Mouse (Mus musculus) neural tube, embryonic 12.5 days (tissue): ENCODE data around the gene Lamtor2. TPM values are rescaled to one million over a fixed set of nuclear protein-coding genes. Genes with fewer than 3 reads are reported as not detected.

Experiments
- ATAC-seq: fragments of 200-750 bp; cut with Nextera tagmentation; 2 replicates; pipeline ENCODE4 v1.8.0; 2017; ENCODE audit warnings: low read depth, mild to moderate bottlenecking, moderate TSS enrichment, moderate library complexity; ENCODE audit not compliant: low FRiP score
- H3K27ac ChIP-seq: fragments of 300-500 bp; sonication (generic); 2 replicates; pipeline ENCODE4 v1.5.1; 2016
- H3K27me3 ChIP-seq: fragments of 300-500 bp; sonication (generic); replicated peaks from 2 replicates; pipeline ENCODE4 v1.6.1; 2016; ENCODE audit warnings: mild to moderate bottlenecking
- H3K36me3 ChIP-seq: fragments of 300-500 bp; sonication (generic); 2 replicates; pipeline ENCODE4 v1.6.1; 2016; ENCODE audit warnings: mild to moderate bottlenecking
- H3K4me1 ChIP-seq: fragments of 300-500 bp; sonication (generic); 2 replicates; pipeline ENCODE4 v1.6.1; 2016
- H3K4me2 ChIP-seq: fragments of 300-500 bp; sonication (generic); replicated peaks from 2 replicates; pipeline ENCODE4 v1.6.1; 2016; ENCODE audit warnings: mild to moderate bottlenecking
- H3K4me3 ChIP-seq: fragments of 300-500 bp; sonication (generic); 2 replicates; pipeline ENCODE4 v1.5.1; 2016
- H3K9ac ChIP-seq: fragments of 300-500 bp; sonication (generic); 2 replicates; pipeline ENCODE4 v1.6.1; 2016; ENCODE audit warnings: mild to moderate bottlenecking
- H3K9me3 ChIP-seq: fragments of 300-500 bp; sonication (generic); 2 replicates; pipeline ENCODE4 v1.6.1; 2016; ENCODE audit warnings: mild to moderate bottlenecking
- WGBS: fragments of 180-500 bp; shearing (Covaris S2); methylation state at CpG from one replicate; pipeline ENCODE4 v1.1.7; 2016; 5-methylcytosine and 5-hydroxymethylcytosine counted together
- polyA plus RNA-seq: library from polyadenylated mRNA; unstranded; fragments of >200 nt; fragmentation: Nextera tagmentation; extraction: Ambion mirVana; gene quantifications from 2 replicates; pipeline ENCODE4 v1.2.1, GENCODE M21; 2016

Lamtor2 gene
- polyA plus RNA-seq, 1 experiment from 2014 or later = 145 TPM

GRCm38 (mm10) chr3:88566116-88566515 lies 13.2 kb upstream of the Lamtor2 start:
- Histone ChIP-seq H3K36me3 (peaks cover 91% of the 10 kb centered on the region), H3K27me3 (no peaks in the 10 kb centered on the region), H3K9ac (no peak overlapping the region), H3K4me2 (no peak overlapping the region), H3K4me1 (no peaks in the 10 kb centered on the region), H3K27ac (no peak overlapping the region), H3K9me3 (no peaks in the 10 kb centered on the region), H3K4me3 (no peak overlapping the region)
- ATAC-seq = no peak
- WGBS = 95% methylated on average over 3 of the region's 3 CpGs

- H3K27ac ChIP-seq = no peak overlapping the region
- ATAC-seq = no peak
Measured at GRCm38 (mm10) chr3:88563966-88564365, 11.1 kb upstream of the Lamtor2 start.

GRCm38 (mm10) chr3:88563442-88563841 lies 10.6 kb upstream of the Lamtor2 start:
- Histone ChIP-seq H3K27me3 (no peaks in the 10 kb centered on the region), H3K27ac (no peak overlapping the region), H3K4me2 (no peak overlapping the region), H3K4me3 (no peak overlapping the region), H3K9me3 (no peaks in the 10 kb centered on the region), H3K9ac (no peak overlapping the region), H3K4me1 (no peaks in the 10 kb centered on the region), H3K36me3 (peaks cover 95% of the 10 kb centered on the region)
- no peak for ATAC-seq
- 63% methylated on average over 4 of the region's 4 CpGs for WGBS

More at GRCm38 (mm10) chr3:88563966-88564365, 11.1 kb upstream of the Lamtor2 start:
- peaks cover 95% of the 10 kb centered on the region for H3K36me3 ChIP-seq
- H3K4me2 ChIP-seq = no peak overlapping the region
- H3K9ac ChIP-seq = no peak overlapping the region
- H3K4me1 ChIP-seq = no peaks in the 10 kb centered on the region
- WGBS = 92% methylated on average over 7 of the region's 7 CpGs
- H3K27me3 ChIP-seq = no peaks in the 10 kb centered on the region
- no peaks in the 10 kb centered on the region for H3K9me3 ChIP-seq
- H3K4me3 ChIP-seq = no peak overlapping the region

GRCm38 (mm10) chr3:88561989-88562388 lies 9.1 kb upstream of the Lamtor2 start:
- Histone ChIP-seq H3K4me1 (no peaks in the 10 kb centered on the region), H3K27me3 (no peaks in the 10 kb centered on the region), H3K4me3 (no peak overlapping the region), H3K27ac (no peak overlapping the region), H3K9ac (no peak overlapping the region), H3K36me3 (peaks cover 92% of the 10 kb centered on the region), H3K9me3 (no peaks in the 10 kb centered on the region), H3K4me2 (no peak overlapping the region)
- WGBS = 69% methylated on average over 4 of the region's 4 CpGs
- peak; percentile 29; the same call in 1 of the 2 replicates for ATAC-seq

- Histone ChIP-seq H3K36me3 (peaks cover 83% of the 10 kb centered on the region), H3K27ac (no peak overlapping the region), H3K4me3 (no peak overlapping the region), H3K9ac (no peak overlapping the region), H3K9me3 (no peaks in the 10 kb centered on the region), H3K4me2 (no peak overlapping the region), H3K4me1 (peaks cover 12% of the 10 kb centered on the region), H3K27me3 (no peaks in the 10 kb centered on the region)
- ATAC-seq = no peak
- 91% methylated on average over 9 of the region's 9 CpGs for WGBS
Measured at GRCm38 (mm10) chr3:88559596-88559995, 6.7 kb upstream of the Lamtor2 start.

GRCm38 (mm10) chr3:88556616-88557015 lies 3.7 kb upstream of the Lamtor2 start:
- Histone ChIP-seq H3K4me3 (no peak overlapping the region), H3K27me3 (no peaks in the 10 kb centered on the region), H3K9me3 (no peaks in the 10 kb centered on the region), H3K4me2 (no peak overlapping the region), H3K27ac (no peak overlapping the region), H3K9ac (no peak overlapping the region), H3K4me1 (peaks cover 22% of the 10 kb centered on the region), H3K36me3 (peaks cover 58% of the 10 kb centered on the region)
- 95% methylated on average over 8 of the region's 8 CpGs for WGBS
- no peak for ATAC-seq

GRCm38 (mm10) chr3:88555731-88556130 lies 2.9 kb upstream of the Lamtor2 start:
- Histone ChIP-seq H3K9ac (no peak overlapping the region), H3K4me3 (no peak overlapping the region), H3K36me3 (peaks cover 49% of the 10 kb centered on the region), H3K4me1 (peaks cover 22% of the 10 kb centered on the region), H3K9me3 (no peaks in the 10 kb centered on the region), H3K4me2 (no peak overlapping the region), H3K27me3 (no peaks in the 10 kb centered on the region), H3K27ac (no peak overlapping the region)
- no peak for ATAC-seq
- 97% methylated on average over 6 of the region's 6 CpGs for WGBS

- H3K4me2 ChIP-seq = peak overlapping the region; percentile 85
- H3K27me3 ChIP-seq = no peaks in the 10 kb centered on the region
- H3K27ac ChIP-seq = no peak overlapping the region
- no peak for ATAC-seq
- peaks cover 43% of the 10 kb centered on the region for H3K36me3 ChIP-seq
- H3K4me1 ChIP-seq = peaks cover 22% of the 10 kb centered on the region
- H3K9ac ChIP-seq = peak overlapping the region; percentile 40
- no peak overlapping the region for H3K4me3 ChIP-seq
- 87% methylated on average over 5 of the region's 5 CpGs for WGBS
- no peaks in the 10 kb centered on the region for H3K9me3 ChIP-seq
Measured at GRCm38 (mm10) chr3:88555069-88555605, 2.3 kb upstream of the Lamtor2 start.

- Histone ChIP-seq H3K27ac (peak overlapping the region; percentile 82), H3K4me1 (peaks cover 22% of the 10 kb centered on the region), H3K9ac (peak overlapping the region; percentile 90), H3K36me3 (peaks cover 32% of the 10 kb centered on the region), H3K27me3 (no peaks in the 10 kb centered on the region), H3K9me3 (no peaks in the 10 kb centered on the region), H3K4me2 (peak overlapping the region; percentile 85), H3K4me3 (peak overlapping the region; percentile 89)
- WGBS = under 1% methylated on average over 41 of the region's 41 CpGs
- peak; percentile 23 for ATAC-seq
Measured at GRCm38 (mm10) chr3:88553880-88554586, 1.2 kb upstream of the Lamtor2 start.

GRCm38 (mm10) chr3:88553525-88553879 lies 628 bp upstream of the Lamtor2 start, which contains the start of gene Ubqln4:
TSS of gene Ubqln4 (plus strand) at chr3:88553758.
- peak; percentile 92 for ATAC-seq
- H3K9me3 ChIP-seq = no peaks in the 10 kb centered on the region
- no peaks in the 10 kb centered on the region for H3K27me3 ChIP-seq
- H3K4me3 ChIP-seq = peak within 1 kb of the TSS; percentile 89
- H3K27ac ChIP-seq = peak within 1 kb of the TSS; percentile 82
- peak within 1 kb of the TSS; percentile 90 for H3K9ac ChIP-seq
- H3K4me2 ChIP-seq = peak within 1 kb of the TSS; percentile 85
- H3K36me3 ChIP-seq = peaks cover 27% of the 10 kb centered on the region
- WGBS = 0% methylated on average over 35 of the region's 37 CpGs
- peaks cover 22% of the 10 kb centered on the region for H3K4me1 ChIP-seq

- H3K27me3 ChIP-seq = no peaks in the 10 kb centered on the region
- ATAC-seq = no peak
- peaks cover 22% of the 10 kb centered on the region for H3K4me1 ChIP-seq
- no peak overlapping the region for H3K27ac ChIP-seq
- H3K36me3 ChIP-seq = peaks cover 17% of the 10 kb centered on the region
- 25% methylated on average over 16 of the region's 16 CpGs for WGBS
- no peaks in the 10 kb centered on the region for H3K9me3 ChIP-seq
- H3K4me3 ChIP-seq = peak overlapping the region; percentile 89
- peak overlapping the region; percentile 85 for H3K4me2 ChIP-seq
- peak overlapping the region; percentile 61 for H3K9ac ChIP-seq
Measured at GRCm38 (mm10) chr3:88552082-88552645, 710 bp downstream of the Lamtor2 start.

GRCm38 (mm10) chr3:88551586-88551985 lies 1.3 kb downstream of the Lamtor2 start:
- no peaks in the 10 kb centered on the region for H3K9me3 ChIP-seq
- peak overlapping the region; percentile 85 for H3K4me2 ChIP-seq
- 87% methylated on average over 4 of the region's 4 CpGs for whole genome bisulfite sequencing
- H3K36me3 ChIP-seq = peaks cover 11% of the 10 kb centered on the region
- no peaks in the 10 kb centered on the region for H3K27me3 ChIP-seq
- H3K27ac ChIP-seq = no peak overlapping the region
- ATAC-seq = no peak
- peaks cover 22% of the 10 kb centered on the region for H3K4me1 ChIP-seq
- no peak overlapping the region for H3K4me3 ChIP-seq
- peak overlapping the region; percentile 61; the same call in 1 of the 2 replicates for H3K9ac ChIP-seq
